ENCODE assay signal across 27 mouse cellular contexts in genomic region chrX:130548001-130548400, GRCm38 (mm10).
DNase-seq lines count a peak whose midpoint lies in the region; ATAC-seq and TF ChIP-seq lines count a peak whose summit lies in the region.
"Had no signal": no experiment of that assay in that cellular context is flagged by ENCODE, and none has a peak within 500 bp of the region (broad histone marks: within the 10 kb centered on the region; RNA-seq: fewer than 3 reads in every experiment).

No protein-coding gene starts in this region.

- no peaks in the 10 kb centered on the region for H3K27me3 ChIP-seq in thymus, adult 2 months (ENCODE audit: control insufficient read depth, insufficient read depth, low read length)
- H3K27me3 ChIP-seq in hindbrain, embryonic 10.5 days (ENCODE audit: insufficient read depth, poor library complexity, severe bottlenecking): 0 out of 2 replicates have a peak, but pooled peaks cover 4% of the 10 kb centered on the region
- H3K27me3 ChIP-seq: embryonic facial prominence, embryonic 15.5 days; forebrain, embryonic 12.5 days had no signal

- 88% methylated on average over 5 of the region's 5 CpGs for WGBS in thymus, adult 2 months
- WGBS in hindbrain, embryonic 10.5 days: 87% methylated on average over 5 of the region's 5 CpGs

- in situ Hi-C loops in ES-E14 (cut with MboI; ENCODE audit: low sequenced_read_pairs in 2 of 2, unreplicated experiment in 2 of 2): no loop called here

- H3K36me3 ChIP-seq in thymus, adult 2 months (ENCODE audit: control insufficient read depth, insufficient read depth, low read length): no peaks in the 10 kb centered on the region
- no peaks in the 10 kb centered on the region for H3K36me3 ChIP-seq in ES-E14 (ENCODE audit: control insufficient read depth, insufficient read depth, low read length, poor library complexity, severe bottlenecking)
- H3K36me3 ChIP-seq in hindbrain, embryonic 10.5 days: no peaks in the 10 kb centered on the region
- H3K36me3 ChIP-seq: embryonic facial prominence, embryonic 13.5 days; embryonic facial prominence, embryonic 15.5 days; forebrain, embryonic 10.5 days; forebrain, embryonic 12.5 days; G1E had no signal

- no peak for DNase-seq in thymus, adult 2 months
- DNase-seq in thymus, postnatal 0 days (ENCODE audit: low spot score): no peak
- DNase-seq in ES-E14 (ENCODE audit: low read depth, low spot score) (peak; percentile 45), WW6 (ENCODE audit: low read depth, low spot score) (peak; percentile 26)
- DNase-seq in hindbrain, embryonic 10.5 days (ENCODE audit: low spot score): no peak
- no peak for DNase-seq in left cerebral cortex, adult 9 months (ENCODE audit: low spot score in 2 of 2)
- DNase-seq: adrenal gland, adult 2 months; adrenal gland, postnatal 10 days; adrenal gland, postnatal 25 days; B cell, adult 2 months; cerebellum, adult 11 months; cerebellum, adult 18-20 months; cerebellum, adult 8-10 months; cerebellum, adult 9-11 months; cerebellum, postnatal 14 days; cerebellum, postnatal 36 days; embryo, embryonic 11 days had no signal

- no peak for TF ChIP-seq POLR2A in thymus, adult 2 months (IDR thresholded peaks at IDR 0.05; ENCODE audit: control insufficient read depth, extremely low read depth, insufficient read depth, low read length, poor library complexity)

- no peak overlapping the region for H3K9ac ChIP-seq in ES-E14 (ENCODE audit: insufficient read depth, low read depth, low read length, poor library complexity, severe bottlenecking)
- H3K9ac ChIP-seq: embryonic facial prominence, embryonic 13.5 days; embryonic facial prominence, embryonic 15.5 days; forebrain, embryonic 12.5 days had no signal

- H3K4me1 ChIP-seq in thymus, adult 2 months (replicated peaks; ENCODE audit: control insufficient read depth, insufficient read depth, low read length): peaks cover 10% of the 10 kb centered on the region
- H3K4me1 ChIP-seq in ES-E14 (ENCODE audit: control insufficient read depth in 2 of 2, insufficient read depth in 2 of 2, low read length in 2 of 2, poor library complexity in 1 of 2): peaks cover 0 to 6% of the 10 kb centered on the region in 2 experiments; a peak in 1 of 4 replicates
- no peaks in the 10 kb centered on the region for H3K4me1 ChIP-seq in hindbrain, embryonic 10.5 days (replicated peaks)
- H3K4me1 ChIP-seq: embryonic facial prominence, embryonic 13.5 days; embryonic facial prominence, embryonic 15.5 days; forebrain, embryonic 10.5 days; forebrain, embryonic 12.5 days had no signal

- H3K9me3 ChIP-seq in ES-E14 (ENCODE audit: control insufficient read depth, insufficient read depth, low read depth, low read length): no peaks in the 10 kb centered on the region
- H3K9me3 ChIP-seq in hindbrain, embryonic 10.5 days: no peaks in the 10 kb centered on the region
- H3K9me3 ChIP-seq: embryonic facial prominence, embryonic 13.5 days; embryonic facial prominence, embryonic 15.5 days; forebrain, embryonic 10.5 days; forebrain, embryonic 12.5 days; G1E had no signal

- H3K4me3 ChIP-seq in thymus, adult 2 months (ENCODE audit: control insufficient read depth, insufficient read depth, low read length): no peak overlapping the region
- H3K4me3 ChIP-seq in ES-E14 (ENCODE audit: insufficient read depth in 1 of 2, low read depth in 1 of 2, low read length in 2 of 2, poor library complexity in 1 of 2, severe bottlenecking in 1 of 2): no peak overlapping the region
- no peak overlapping the region for H3K4me3 ChIP-seq in hindbrain, embryonic 10.5 days
- H3K4me3 ChIP-seq: embryonic facial prominence, embryonic 13.5 days; embryonic facial prominence, embryonic 15.5 days; erythroblast, embryonic 14.5 days; forebrain, embryonic 10.5 days; forebrain, embryonic 12.5 days had no signal

- TF ChIP-seq CTCF in thymus, adult 2 months (IDR thresholded peaks at IDR 0.05; ENCODE audit: borderline replicate concordance, control insufficient read depth, extremely low read depth, insufficient read depth, low read length, poor library complexity): no peak

- peak overlapping the region; percentile 69; the same call in 1 of the 2 replicates for H3K27ac ChIP-seq in thymus, adult 2 months (ENCODE audit: control insufficient read depth, insufficient read depth, low read length)
- H3K27ac ChIP-seq in ES-E14 (ENCODE audit: insufficient read depth, low read depth, low read length, poor library complexity, severe bottlenecking): no peak overlapping the region; the same call in 1 of the 2 replicates
- no peak overlapping the region for H3K27ac ChIP-seq in hindbrain, embryonic 10.5 days
- H3K27ac ChIP-seq: embryonic facial prominence, embryonic 13.5 days; embryonic facial prominence, embryonic 15.5 days; forebrain, embryonic 10.5 days; forebrain, embryonic 12.5 days had no signal

- ATAC-seq in inflammation-experienced regulatory T-cells, adult 6 months: no peak
- ATAC-seq: forebrain, embryonic 14.5 days; forebrain, embryonic 16.5 days; Patski had no signal

TF ChIP-seq in ES-E14, 5 proteins besides CTCF, POLR2A, EP300 and RAD21:
- TF ChIP-seq MAFK (IDR thresholded peaks at IDR 0.05; ENCODE audit: insufficient read depth, low read depth, low read length) (no peak), HCFC1 (IDR thresholded peaks at IDR 0.05; ENCODE audit: borderline replicate concordance, insufficient read depth, low read length) (no peak), ZC3H11A (IDR thresholded peaks at IDR 0.05; ENCODE audit: borderline replicate concordance, low read depth, low read length) (no peak), CHD2 (IDR thresholded peaks at IDR 0.05; ENCODE audit: low read depth, low read length) (no peak), ZNF384 (IDR thresholded peaks at IDR 0.05; ENCODE audit: low read depth, low read length) (no peak; the same call in 1 of the 2 replicates)

Comparison
In these comparisons a context has a peak if more than half of its experiments do, and no peak if none do; other contexts are left out.
1. DNase-seq: peak in ES-E14 (single experiment) and WW6 (single experiment); none in thymus, adult 2 months (single experiment), thymus, postnatal 0 days (single experiment), hindbrain, embryonic 10.5 days (single experiment) and left cerebral cortex, adult 9 months (0 of 2).